Mouse (Mus musculus) limb, embryonic 14.5 days (tissue): ENCODE measurements around the gene Adamts16. TPM values are rescaled to one million over a fixed set of nuclear protein-coding genes. Genes with fewer than 3 reads are reported as not detected.

Experiments used
- ATAC-seq: fragments of 200-750 bp; cut with Nextera tagmentation; 2 replicates; pipeline ENCODE4 v1.8.0; 2017; ENCODE audit warnings: low read depth, moderate number of reproducible peaks, moderate TSS enrichment; ENCODE audit not compliant: low FRiP score
- DNase-seq: peaks from one replicate; pipeline ENCODE4 v3.0.0-alpha.2; 2015; ENCODE audit warnings: low spot score
- H3K27ac ChIP-seq: fragments of 300-500 bp; sonication (generic); replicated peaks from 2 replicates; pipeline ENCODE4 v1.5.1; 2014; ENCODE audit warnings: low read depth, mild to moderate bottlenecking, low read length, moderate library complexity, mixed read lengths
- H3K27me3 ChIP-seq: fragments of 300-500 bp; sonication (generic); 2 replicates; pipeline ENCODE4 v1.6.1; 2014; ENCODE audit warnings: low read length, mixed read lengths; ENCODE audit not compliant: control insufficient read depth, insufficient read depth
- H3K36me3 ChIP-seq: fragments of 300-500 bp; sonication (generic); 2 replicates; pipeline ENCODE4 v1.6.1; 2014; ENCODE audit warnings: mild to moderate bottlenecking, low read length, moderate library complexity, mixed read lengths; ENCODE audit not compliant: control insufficient read depth, insufficient read depth
- H3K4me1 ChIP-seq: fragments of 300-500 bp; sonication (generic); 2 replicates; pipeline ENCODE4 v1.6.1; 2014; ENCODE audit warnings: antibody characterized with exemption, low read length, mixed read lengths; ENCODE audit not compliant: control insufficient read depth, insufficient read depth
- H3K4me2 ChIP-seq: fragments of 300-500 bp; sonication (generic); replicated peaks from 2 replicates; pipeline ENCODE4 v1.6.1; 2014; ENCODE audit warnings: low read depth, mild to moderate bottlenecking, low read length, moderate library complexity; ENCODE audit not compliant: severe bottlenecking
- H3K4me3 ChIP-seq: fragments of 300-500 bp; sonication (generic); replicated peaks from 2 replicates; pipeline ENCODE4 v1.5.1; 2014; ENCODE audit warnings: low read length
- H3K9ac ChIP-seq: fragments of 300-500 bp; sonication (generic); 2 replicates; pipeline ENCODE4 v1.6.1; 2014; ENCODE audit warnings: mild to moderate bottlenecking, low read depth, low read length, moderate library complexity; ENCODE audit not compliant: severe bottlenecking
- H3K9me3 ChIP-seq: fragments of 300-500 bp; sonication (generic); 2 replicates; pipeline ENCODE4 v1.6.1; 2016; ENCODE audit warnings: low read length; ENCODE audit not compliant: control insufficient read depth
- POLR2A ChIP-seq: fragments of 200-500 bp; IDR thresholded peaks from 2 replicates; pipeline ENCODE4 v1.8.0; 2012; ENCODE audit warnings: inconsistent platforms, mild to moderate bottlenecking, moderate library complexity, borderline replicate concordance; ENCODE audit not compliant: insufficient read depth, insufficient read length; ENCODE audit errors: extremely low read depth
- WGBS: fragments of 180-500 bp; shearing (Covaris S2); extraction: QIAGEN DNeasy Blood & Tissue Kit; methylation state at CpG from one replicate; pipeline ENCODE4 v1.1.7; 2014; 5-methylcytosine and 5-hydroxymethylcytosine counted together
- polyA plus RNA-seq, 2 experiments: library from polyadenylated mRNA; depleted of rRNA in 1 of 2; stranded (reverse) in 1 of 2; unstranded in 1 of 2; fragments of >200 nt; fragmentation: Nextera tagmentation in 1 of 2; extraction: Ambion mirVana in 1 of 2; gene quantifications; 2 replicates each; pipeline versions ENCODE4 v1.2.1 to v1.2.3; 2012 to 2014

Adamts16 gene
- polyA plus RNA-seq, 2 experiments = 1.8 to 4.7 TPM

DNA sequence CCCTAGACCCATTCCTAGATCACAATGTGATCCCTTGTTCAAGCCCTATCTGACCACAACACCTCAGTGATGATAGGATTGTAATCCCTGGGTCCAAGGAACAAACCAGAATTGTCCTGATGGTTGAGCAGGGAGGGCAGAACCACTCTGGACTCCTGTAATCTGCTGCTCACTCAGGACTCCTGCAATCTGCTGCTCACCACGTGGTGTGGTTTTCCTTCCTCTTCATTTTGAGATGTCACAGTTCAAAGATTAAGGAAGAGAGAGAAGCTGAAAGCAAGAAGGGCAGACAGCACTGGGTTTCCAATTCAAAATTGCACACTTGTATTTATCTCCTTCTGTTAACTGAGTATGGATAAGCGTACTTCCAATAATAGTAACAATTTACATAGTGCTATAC, 5.3 kb upstream of the Adamts16 start:
- Histone ChIP-seq H3K4me3 (no peak overlapping the region), H3K9ac (no peak overlapping the region), H3K4me2 (no peak overlapping the region), H3K36me3 (no peaks in the 10 kb centered on the region), H3K4me1 (no peaks in the 10 kb centered on the region), H3K27ac (no peak overlapping the region), H3K9me3 (no peaks in the 10 kb centered on the region), H3K27me3 (peaks cover 8% of the 10 kb centered on the region)
- WGBS = 56% methylated on average over 2 of the region's 2 CpGs
- no peak for TF ChIP-seq POLR2A
- DNase-seq = no peak
- no peak for ATAC-seq

DNA sequence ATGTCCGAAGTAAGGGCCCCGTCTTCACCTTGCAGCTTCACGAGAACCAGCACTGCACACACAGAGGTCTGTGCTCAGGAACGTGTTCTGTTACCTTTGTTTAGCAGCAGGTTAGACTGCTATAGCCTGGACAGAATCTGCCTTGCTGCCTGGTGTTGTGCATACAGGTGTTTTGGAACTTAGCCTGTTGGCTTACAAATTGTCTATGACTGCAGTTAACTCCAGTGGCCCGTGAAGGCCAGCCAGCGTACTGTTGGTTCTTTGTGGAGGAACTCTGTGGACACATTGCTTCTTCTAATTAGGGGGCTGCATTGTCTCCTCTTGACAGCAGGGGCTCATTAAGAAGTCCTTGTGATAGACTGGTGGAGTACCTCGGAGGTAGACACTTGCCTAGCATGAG, 3.9 kb upstream of the Adamts16 start:
- no peak for DNase-seq
- no peak for TF ChIP-seq POLR2A
- no peaks in the 10 kb centered on the region for H3K4me1 ChIP-seq

DNA sequence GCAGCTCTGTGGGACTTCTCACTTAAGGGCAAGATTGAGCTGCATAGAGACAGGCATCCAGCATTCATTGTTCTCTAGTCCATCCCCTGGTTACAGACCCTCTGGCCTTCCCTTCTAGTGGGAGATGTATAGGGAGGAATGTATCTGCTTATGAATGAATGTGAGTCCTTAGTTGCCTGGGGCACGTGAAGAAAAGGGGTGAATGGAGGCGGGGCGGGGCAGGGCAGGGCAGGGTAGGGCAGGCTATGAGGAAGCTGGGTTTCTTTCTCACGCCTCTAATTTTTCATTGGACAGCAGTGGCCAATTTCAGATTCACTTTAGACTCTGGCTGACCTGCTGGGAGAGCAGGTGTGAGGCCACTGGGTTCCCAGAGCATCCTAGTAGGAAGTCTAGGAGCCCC, 515 bp upstream of the Adamts16 start:
- Histone ChIP-seq H3K4me3 (no peak overlapping the region), H3K27me3 (peaks cover 30% of the 10 kb centered on the region), H3K36me3 (no peaks in the 10 kb centered on the region), H3K4me2 (no peak overlapping the region), H3K27ac (no peak overlapping the region), H3K4me1 (no peaks in the 10 kb centered on the region), H3K9me3 (no peaks in the 10 kb centered on the region), H3K9ac (no peak overlapping the region)
- no peak for TF ChIP-seq POLR2A
- 43% methylated on average over 4 of the region's 4 CpGs for WGBS
- ATAC-seq (no peak), DNase-seq (no peak)

More for the DNA sequence above, 3.9 kb upstream of the Adamts16 start:
- Histone ChIP-seq H3K27ac (no peak overlapping the region), H3K4me2 (no peak overlapping the region), H3K36me3 (no peaks in the 10 kb centered on the region), H3K9ac (no peak overlapping the region), H3K27me3 (peaks cover 22% of the 10 kb centered on the region), H3K9me3 (no peaks in the 10 kb centered on the region), H3K4me3 (no peak overlapping the region)
- ATAC-seq = no peak
- WGBS = 79% methylated on average over 7 of the region's 7 CpGs

DNA sequence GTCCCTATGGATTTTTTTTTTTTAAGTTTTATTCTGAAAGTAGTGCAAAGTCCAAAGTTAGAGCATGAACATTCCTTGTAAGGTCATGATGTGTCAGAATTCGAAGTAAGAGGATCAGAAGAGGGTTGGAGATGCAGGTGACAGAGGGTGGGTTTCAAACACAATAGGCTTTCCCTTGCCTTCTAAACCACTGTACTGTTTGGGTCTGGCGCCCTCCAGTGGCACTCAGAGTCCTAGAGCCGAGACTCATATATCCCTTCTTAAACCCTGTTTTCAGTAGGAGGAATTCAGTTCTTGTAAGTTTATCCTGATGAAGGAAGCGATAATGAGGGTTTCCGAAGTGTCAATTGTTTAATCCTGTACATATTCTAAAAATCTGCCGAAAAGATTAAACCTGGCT, 1.4 kb downstream of the Adamts16 start:
- no peak for TF ChIP-seq POLR2A
- peak; percentile 87 for DNase-seq
- Histone ChIP-seq H3K4me3 (no peak overlapping the region), H3K27me3 (peaks cover 30% of the 10 kb centered on the region), H3K36me3 (no peaks in the 10 kb centered on the region), H3K27ac (no peak overlapping the region), H3K4me2 (no peak overlapping the region), H3K9me3 (no peaks in the 10 kb centered on the region), H3K9ac (no peak overlapping the region), H3K4me1 (no peaks in the 10 kb centered on the region)
- peak; percentile 80 for ATAC-seq
- 11% methylated on average over 6 of the region's 6 CpGs for WGBS

DNA sequence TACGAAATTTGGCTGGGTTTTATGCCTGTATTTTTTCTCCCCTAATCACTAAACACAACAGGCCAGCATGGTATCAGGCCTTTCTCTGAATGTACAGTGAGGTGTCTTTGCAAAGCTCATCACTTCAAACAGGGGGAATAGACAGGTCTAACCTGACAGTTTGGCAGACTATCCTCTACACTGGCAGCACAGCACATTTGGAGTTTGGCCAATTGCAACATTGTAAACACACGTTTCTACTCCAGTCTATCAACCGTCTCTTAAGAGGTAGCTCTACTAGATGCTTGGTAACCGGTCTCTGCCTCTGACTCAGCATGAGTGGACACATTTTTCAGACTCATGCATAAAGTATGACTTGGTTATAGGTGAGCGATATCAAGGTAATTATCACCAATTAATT, 4.0 kb downstream of the Adamts16 start:
- TF ChIP-seq POLR2A = no peak
- no peak overlapping the region for H3K4me3 ChIP-seq
- H3K9me3 ChIP-seq = no peaks in the 10 kb centered on the region
- H3K27me3 ChIP-seq = peaks cover 28% of the 10 kb centered on the region
- H3K27ac ChIP-seq = no peak overlapping the region
- no peak overlapping the region for H3K4me2 ChIP-seq
- no peak overlapping the region for H3K9ac ChIP-seq
- H3K4me1 ChIP-seq = no peaks in the 10 kb centered on the region
- 71% methylated on average over 5 of the region's 5 CpGs for WGBS
- DNase-seq (no peak), ATAC-seq (no peak)
- H3K36me3 ChIP-seq = no peaks in the 10 kb centered on the region

DNA sequence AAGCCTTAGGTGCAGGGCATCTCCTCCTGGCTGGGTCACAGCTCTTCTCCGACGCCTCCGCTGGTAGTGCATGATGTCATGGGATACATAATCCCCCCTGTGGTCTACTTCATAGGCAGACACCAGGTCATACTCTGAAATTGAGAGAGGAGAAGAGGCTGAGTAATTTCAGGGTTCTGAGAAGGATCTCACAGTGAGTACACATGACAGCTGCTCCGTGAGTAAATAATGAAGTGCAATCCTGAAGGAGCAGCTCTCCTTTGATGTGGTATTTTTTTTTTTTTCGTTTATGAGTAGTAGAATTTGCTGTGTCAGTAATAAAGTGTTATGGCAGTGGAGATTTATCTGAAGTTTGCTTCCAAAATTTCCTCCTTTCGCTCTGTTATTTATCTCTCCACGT, 5.4 kb downstream of the Adamts16 start:
- Histone ChIP-seq H3K27ac (no peak overlapping the region), H3K36me3 (no peaks in the 10 kb centered on the region), H3K4me3 (no peak overlapping the region), H3K9ac (no peak overlapping the region), H3K27me3 (peaks cover 15% of the 10 kb centered on the region), H3K9me3 (no peaks in the 10 kb centered on the region), H3K4me2 (no peak overlapping the region), H3K4me1 (no peaks in the 10 kb centered on the region)
- ATAC-seq = no peak
- 54% methylated on average over 7 of the region's 7 CpGs for WGBS
- TF ChIP-seq POLR2A = no peak
- DNase-seq = no peak
